Mouse (Mus musculus) kidney, adult 9 months (tissue): ENCODE measurements around the gene Gm20696.
A peak's percentile ranks its signal among the peaks of the same experiment; 100 is the strongest.

ENCODE experiments used
- DNase-seq: peaks from one replicate; pipeline ENCODE4 v3.0.0; 2022

The Gm20696 gene

DNA sequence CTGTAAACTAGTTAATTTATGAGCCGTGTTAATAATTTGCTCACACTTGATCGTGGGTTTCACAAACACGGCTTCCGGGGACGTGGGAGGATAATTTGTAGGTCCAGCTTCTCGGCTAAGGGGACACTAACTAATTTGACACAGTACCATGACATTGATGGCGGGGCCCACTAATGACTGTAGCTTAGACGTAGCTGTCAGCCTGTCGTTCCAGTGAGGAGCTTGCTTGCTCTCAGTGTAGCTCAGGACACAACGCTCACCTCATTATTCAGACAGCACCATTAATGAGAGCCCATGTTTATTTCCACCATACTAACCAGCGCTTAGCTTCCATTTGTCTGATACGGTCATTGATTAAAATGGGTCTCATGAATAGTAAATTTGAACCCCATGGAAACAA lies 356.1 kb downstream of the Gm20696 start:
- DNase-seq: no peak

DNA sequence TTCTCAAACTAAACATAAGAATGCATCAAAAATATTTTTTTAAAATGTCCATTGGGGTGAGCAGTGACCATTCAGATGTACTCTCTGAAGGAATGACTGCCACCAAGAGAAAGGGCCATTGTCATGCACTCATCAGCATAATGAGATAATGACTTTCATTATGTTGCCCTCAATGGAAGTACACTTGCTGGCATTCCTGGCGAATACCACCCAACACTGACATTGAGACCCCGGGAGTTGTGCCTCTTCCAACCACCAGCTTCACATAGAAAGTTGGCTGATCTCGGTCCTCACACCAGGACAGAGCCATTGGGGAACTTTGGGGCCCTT lies 356.5 kb downstream of the Gm20696 start:
- no peak for DNase-seq

DNA sequence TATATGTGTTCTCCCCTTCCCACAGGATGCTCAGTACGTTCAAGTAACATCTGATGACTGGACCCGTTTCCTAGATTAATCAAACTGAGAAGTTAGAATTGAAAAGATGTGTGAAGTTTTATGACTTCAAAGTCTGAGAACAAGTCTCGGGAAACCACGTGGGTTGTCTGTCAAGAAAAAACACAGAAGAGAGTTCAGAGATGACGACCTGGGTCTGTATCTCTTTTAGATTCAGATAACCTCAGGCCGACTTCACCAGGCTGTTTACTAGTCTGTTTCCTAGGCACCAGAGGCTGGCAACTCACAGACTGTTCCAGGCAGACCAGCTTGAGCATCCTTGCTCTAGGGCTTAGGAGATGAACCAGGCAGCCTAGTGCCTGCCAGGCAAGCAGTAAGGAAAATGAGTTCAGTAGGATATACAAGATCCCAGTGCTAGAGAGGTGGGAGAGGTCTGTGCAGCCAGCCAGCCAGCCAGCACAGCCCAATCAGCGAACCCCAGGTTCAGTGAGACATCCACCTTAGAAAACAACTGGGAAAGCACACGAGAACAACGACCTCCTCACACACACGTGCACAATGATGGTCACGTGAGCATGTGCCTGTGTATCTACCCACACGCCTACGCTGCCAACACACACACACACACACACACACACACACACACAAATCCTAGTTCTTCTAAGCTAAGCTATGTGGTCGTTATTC lies 357.0 kb downstream of the Gm20696 start:
- no peak for DNase-seq

DNA sequence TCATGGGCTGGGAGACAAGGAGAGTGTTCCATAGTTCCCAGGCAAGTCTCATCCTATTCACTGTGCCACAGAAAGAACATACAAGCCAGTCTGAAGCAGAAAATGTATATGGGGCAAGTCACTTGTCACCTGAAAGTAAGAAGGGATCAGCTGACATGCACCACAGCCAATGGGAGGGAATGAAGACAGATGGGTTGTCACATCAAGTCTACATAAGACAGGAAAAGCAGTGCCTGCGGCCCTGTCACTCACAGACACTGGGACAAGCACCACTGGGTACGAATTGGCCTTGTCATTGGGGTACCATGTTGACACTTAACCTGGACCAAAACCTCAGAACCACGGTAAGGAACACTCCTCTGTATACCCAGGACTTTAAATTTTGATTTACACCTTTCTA lies 360.8 kb downstream of the Gm20696 start:
- DNase-seq: no peak

DNA sequence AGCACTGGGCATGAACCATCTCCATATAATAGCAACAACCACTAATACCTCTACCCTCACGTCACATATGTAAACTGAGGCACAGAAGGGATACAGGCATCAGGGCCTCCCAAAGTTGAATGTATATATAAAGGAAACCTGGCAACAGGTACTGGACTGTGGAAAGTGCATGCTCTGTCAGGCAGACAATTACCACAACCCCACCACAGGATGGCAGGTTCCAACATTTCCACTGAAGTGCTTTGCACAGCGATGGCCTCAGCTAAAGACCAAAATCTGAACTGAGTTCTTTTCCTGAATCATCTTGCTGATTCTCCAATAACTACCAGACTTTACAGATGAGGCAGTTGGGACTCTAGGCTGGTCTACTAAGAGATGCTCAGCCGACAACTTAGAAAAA lies 361.4 kb downstream of the Gm20696 start:
- DNase-seq: no peak

DNA sequence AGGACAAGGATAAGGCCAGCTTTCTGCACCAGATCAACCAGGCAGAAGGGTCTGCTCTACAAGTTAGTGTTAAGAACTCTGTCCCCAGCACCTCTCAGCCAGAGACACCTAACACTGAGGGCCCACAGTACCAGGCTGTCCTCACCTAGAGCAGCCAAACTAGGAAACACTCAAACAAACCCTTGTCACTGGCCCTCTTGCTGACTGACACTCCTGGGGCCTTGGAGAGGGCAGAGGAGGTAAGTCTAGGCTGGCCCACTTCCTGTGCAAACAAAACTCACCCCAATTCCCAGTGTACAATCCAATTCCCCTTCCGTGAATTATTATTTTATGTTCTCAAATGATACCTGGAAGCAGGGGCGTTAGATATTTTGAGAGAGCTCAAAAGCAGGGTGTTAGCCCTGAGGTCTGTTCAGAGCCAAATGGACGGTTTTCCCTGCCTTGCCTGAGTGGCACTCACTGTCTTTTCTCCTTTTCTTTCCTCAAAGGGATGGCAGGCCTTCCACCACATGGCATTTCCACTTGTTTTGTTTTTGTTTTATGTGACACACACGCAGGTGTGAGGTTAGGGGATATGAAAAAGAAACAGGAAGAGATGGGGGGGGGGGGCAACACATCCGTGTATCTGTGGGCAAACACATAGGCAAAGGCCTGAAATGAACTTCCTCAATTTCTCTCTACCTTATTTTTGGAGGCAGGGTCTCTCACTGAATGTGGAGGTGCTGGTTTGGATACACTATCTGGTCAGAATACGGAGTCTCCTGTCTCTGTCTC lies 363.7 kb downstream of the Gm20696 start:
- no peak for DNase-seq

DNA sequence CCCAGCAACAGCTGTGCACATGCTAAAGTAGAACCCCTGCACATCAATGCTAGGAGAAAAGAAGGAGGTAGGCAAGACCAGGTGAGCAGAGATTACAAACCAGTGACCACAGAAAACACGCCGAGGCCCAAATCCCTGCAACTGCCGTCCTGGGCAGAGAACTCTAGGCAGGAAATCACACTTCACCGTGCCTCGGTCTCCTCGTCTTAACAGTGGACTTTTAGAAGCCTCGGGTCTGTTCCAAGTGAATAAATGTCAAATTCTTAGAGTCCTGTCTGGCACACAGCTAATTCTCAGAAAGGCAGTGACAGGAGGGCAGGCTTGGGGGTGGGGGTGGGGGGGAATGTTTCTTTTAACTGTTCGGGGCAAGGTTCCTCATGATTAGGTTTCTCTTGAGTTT lies 364.7 kb downstream of the Gm20696 start:
- DNase-seq: no peak

DNA sequence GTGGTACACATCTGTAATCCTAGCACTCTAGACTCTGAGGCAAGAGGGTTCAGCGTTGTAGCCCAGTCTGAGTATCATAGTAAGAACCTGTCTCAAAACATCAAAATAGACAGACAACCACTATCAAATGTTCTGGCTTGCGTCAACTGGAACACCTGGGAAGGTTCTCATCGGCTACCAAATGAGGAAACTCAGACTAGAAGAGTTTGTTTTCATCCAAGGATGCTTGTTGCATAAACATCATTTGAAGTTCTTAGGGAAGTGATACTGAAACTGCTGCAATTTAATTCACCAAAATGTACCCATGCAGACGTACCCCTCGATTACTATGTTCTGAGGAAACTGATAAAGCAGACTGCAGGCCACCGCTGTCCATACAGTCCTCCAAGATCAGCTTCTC lies 366.4 kb downstream of the Gm20696 start:
- no peak for DNase-seq

DNA sequence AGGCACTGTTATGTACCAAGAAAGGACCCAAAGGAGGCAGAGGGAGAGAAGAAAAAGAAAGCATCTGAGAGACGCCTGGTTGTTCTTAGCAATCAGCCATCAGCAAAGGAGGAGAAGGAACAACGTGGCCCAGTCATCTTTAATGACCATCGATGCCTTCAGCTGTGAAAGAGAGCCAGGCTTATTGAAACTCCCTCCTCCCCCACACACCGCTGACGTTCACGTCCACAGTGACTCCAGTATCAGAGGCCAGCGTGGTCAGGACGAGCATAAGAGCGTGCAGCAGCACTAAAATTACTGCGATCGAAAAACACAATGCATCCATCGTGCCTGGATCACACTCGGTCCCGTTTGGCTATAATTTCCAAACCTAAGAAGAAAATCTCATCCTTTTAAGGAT lies 367.4 kb downstream of the Gm20696 start:
- DNase-seq: no peak

DNA sequence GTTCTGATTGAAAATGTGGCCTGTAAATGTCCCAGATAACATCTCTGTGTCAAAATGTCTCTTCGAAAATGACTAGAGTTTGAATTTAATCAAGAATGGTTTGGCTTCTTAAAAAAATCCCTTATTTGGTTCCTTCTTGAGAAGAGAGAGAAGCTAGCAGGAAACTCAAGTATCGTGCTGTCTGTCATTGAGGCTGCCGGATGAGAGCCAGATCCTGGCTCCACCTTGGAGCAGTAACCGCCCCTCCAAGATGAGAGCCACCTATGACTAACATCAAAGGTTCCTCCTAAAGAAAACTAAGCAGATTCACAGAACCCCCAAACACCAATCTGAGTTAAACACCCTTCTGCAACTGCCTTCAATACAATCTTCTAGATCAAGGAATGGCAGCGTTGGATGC lies 369.1 kb downstream of the Gm20696 start:
- DNase-seq: no peak

DNA sequence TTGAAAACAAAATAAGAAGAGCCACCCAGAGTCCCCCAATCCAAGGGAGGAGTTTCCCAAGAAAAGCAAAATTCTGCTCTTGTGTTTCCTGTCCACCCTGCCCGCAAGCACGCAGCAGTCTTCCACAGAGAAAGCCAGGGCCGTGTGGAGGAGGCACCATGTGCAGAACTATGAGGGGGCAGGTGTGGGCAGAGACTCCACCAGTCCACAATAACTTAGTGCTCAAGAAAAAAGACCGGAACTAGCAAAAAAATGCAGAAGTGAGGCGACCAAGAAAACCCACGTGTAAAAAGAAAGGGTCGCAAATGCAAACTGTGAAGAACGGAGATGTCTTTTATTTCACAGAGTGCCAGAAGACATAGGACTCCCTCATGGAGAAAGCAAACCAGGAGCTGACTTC lies 371.1 kb downstream of the Gm20696 start:
- DNase-seq: no peak

DNA sequence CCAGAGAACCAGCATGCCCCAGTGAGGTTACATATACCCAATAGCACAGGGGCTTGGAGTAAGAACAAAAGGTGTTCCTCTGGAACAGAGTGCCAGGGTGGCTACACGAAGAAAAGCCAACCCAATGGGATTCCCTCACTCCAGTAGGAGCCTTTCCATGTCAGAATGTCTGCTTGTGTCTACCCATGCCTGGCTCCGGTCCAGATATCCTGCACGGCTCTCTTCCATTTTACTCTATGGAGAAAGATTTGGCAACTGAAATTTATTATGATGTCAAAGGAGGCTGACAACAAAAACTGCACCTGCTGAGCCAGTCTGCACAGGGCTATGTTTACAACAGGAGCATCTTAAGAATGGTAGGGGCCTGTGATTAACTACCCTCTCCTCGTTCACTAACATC lies 377.4 kb downstream of the Gm20696 start:
- DNase-seq: no peak

DNA sequence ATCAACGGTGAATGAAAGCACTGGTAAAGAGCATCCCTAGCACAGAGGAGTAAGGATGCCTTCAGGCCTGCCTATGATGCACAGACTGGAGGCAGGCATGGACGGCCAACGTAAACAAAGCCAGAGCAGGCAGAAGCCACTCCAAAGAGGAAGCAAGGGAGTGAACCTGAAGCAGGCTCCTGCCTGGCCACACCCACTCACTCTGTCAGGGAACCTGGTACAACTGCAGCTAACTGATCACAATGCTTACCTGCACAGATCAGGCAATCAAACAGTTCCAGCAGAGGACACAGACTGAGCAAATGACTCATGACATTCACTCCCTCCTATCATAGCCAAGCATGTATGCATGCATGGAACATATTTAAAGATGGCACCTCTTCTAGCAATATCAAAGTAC lies 381.6 kb downstream of the Gm20696 start:
- DNase-seq: no peak

DNA sequence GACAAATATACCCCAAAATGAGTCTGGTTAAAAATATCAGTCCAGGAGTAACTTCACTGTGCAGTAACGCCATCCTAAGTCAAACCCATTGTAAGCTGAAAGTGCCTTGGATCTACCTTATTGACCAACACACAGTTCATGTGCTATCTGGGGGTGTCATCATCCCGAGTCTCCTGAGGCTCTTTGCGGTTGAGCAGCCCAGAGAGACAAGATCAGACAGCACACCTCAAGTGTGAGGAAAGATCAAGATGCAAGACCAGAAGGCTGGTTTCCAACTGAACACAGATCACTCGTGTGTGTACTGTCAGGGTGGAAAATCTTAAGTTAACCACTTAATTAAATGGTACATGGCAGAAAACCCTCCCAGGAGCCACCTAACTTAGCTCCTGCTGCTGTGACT lies 382.6 kb downstream of the Gm20696 start:
- no peak for DNase-seq

DNA sequence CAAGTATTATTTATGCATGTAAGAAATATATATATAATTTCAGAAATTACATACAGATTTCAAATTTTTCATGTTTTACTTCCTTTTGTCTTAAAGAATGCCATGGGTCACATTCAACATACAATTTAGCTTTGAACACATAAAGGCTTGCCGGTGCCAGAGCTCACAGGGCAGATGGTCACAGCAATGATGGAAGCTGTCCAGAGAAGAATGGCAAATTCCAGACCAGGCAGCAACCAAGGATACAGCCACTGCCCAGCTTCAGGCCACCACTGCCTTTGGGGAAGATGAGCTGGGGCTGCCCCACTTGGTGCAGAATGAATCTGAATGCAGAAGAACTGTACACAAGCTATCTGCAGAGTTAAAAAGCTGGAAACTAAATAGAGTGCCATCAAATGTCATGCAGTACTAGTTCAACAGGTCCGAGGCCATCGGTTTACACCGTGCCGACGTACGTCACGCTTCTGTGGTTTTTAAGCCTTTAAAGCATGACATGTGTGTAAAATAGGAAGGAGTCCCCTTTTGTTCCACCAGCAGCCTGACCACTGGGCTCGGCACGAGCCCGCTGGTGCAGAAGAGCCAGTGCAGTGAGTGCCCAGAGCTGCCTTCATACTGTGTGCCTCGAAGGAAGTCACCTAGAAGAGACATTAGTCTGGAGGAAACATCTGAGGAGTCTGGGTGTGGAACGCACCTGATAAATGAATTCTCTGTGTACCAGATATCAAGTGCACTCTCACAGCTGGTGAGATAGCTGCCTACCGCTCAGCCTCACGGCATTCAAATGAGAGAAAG lies 383.5 kb downstream of the Gm20696 start:
- no peak for DNase-seq

DNA sequence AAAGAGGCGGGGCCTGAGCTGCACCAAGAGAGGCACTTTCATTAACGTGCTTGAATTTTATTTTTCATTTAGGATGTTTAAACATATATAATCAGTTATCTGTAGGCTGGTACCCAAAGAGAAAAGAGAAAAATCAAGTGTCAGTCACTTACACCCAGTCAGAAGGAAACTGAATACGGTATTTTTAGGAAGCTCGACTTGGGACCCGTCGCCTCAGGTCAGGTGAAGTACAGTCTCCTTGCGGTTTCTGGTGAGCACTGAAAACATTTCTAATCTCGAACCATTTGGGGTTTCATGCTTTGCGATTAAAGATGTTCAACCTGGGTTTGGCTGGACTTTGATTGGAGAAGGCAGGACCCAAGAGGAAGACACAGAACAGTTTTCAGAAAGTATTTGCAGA lies 385.2 kb downstream of the Gm20696 start:
- no peak for DNase-seq

DNA sequence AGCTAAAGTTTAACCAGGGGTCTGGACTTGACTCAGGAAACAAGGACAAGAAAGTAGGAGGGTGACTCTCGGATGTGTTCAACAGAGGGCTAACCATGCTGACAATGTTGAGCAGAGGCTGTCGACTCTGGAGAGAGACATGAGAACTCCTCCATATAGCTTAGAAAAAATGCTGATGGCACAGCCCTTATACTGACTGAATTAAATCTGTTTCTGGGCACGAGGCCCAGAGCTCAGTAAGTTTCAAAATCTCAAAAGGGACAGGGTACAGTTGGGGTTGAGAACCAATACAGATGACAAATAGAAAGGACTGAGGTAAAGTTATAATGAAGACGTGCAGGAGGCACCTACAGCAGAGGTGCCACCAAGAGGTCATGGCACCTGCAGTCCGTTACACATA lies 386.0 kb downstream of the Gm20696 start:
- peak; percentile 12 for DNase-seq

DNA sequence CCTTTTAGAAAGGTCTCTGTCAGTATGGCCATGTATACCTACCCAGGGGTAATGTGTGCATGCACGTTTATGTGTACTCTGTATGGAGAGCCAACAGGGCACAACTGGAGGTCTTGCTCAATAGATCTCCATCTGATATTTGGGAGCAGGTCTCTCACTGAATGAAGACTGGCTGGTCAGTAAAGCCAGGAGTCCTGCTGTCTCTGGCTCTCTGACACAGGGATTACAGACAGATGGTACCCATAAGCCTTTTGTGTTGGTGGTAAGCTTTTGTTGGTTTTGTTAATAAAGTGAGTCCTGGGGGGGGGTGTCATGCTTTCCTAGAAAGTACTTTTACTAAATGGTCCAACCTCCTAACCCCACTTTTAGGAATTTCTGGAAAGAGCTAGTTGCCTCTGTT lies 389.3 kb downstream of the Gm20696 start:
- DNase-seq: no peak

DNA sequence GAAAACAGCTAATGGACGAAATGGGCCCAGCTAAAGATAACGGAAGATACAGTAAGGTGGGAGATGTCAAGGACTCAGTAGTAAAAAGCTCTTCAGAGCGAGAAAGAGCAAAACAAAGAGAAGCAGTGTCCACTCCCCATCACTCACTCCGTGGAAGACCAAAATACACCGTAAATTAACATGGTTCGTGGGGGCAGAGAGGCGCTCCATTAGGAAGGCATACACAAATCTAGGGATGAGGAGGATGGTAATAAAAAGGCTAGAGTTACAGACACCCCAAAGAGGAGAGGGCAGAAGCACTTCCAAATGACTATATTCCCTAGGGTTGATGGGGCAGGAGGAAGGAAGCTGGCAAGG lies 390.3 kb downstream of the Gm20696 start:
- DNase-seq: no peak

DNA sequence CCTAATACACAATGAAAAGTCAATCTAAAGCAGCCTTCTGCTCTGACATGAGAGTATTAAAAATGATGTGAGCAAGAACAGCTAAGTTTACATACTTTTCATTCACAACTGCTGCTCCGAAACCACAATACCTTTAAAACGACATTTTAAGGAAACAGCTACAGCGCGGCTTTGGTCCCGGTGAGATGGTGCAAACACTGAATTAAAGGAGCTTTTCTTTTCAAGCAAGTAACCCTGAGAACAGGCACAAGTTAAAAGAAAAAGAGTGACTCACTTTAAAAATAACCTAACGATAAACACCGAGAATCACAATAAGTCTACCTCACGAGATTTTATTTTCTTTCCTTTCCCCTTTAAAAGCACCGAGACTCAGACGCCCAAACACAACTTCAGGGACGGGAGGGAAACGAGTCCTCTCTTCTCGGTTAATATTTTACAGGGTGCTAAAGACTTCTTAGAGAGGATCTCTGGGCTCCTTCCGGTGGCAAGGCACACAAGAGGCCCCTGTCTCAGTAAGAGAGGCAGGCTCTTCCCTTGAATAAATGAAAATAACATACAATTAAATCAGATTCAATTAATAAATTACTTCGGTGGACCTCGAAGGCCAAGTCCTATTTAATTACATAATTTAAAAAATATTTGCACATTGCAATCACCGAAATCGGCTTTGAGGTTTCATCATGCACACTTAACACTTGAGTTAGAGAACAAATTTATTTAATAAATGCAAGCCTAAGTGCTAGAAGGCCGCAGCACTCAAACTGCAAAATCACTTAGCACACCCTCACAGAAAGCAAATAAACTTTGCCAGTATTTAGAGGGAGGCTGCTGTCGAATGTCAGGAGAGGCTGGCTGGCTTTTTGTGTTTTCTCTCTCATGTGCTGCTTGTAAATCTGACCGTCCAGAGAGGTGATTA lies 391.0 kb downstream of the Gm20696 start:
- DNase-seq: peak; percentile 65

DNA sequence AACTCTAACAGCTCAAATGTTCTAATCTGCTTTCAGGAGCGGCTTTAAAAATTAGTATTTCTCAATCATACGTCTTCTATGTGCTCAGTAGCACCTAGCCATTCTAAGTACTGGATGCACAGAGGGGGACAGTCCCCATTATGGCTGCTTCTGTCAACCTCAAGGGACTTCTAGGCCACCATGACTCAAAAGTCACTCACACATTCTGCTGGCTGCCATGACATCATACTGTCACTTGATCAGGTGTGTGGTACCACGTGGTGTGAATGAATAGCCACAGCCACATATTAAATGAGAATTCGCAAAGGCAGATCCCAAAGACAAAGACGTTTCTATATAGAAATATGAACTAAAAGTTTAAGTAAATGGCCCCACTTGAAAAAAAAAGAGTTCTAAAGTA lies 391.9 kb downstream of the Gm20696 start:
- no peak for DNase-seq

DNA sequence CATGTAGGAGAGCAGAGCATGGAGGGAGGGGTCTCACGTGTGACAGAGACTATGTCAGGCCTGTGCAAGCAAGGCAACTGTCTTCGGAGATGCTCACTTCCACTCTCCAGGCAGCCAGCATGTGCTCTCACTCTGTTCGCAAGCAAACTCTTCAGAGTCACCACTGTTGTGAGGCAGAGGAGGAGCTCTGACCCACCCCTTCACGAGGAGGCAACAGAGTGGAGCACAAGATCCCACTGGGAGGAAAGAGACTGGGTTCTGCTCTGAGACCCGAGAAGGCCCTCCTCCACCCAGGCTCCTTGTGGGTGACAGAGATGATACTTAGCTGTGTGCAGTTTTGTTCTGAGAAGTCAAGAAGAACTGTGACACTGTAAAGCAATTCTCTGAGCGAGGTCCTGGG lies 392.4 kb downstream of the Gm20696 start:
- no peak for DNase-seq

DNA sequence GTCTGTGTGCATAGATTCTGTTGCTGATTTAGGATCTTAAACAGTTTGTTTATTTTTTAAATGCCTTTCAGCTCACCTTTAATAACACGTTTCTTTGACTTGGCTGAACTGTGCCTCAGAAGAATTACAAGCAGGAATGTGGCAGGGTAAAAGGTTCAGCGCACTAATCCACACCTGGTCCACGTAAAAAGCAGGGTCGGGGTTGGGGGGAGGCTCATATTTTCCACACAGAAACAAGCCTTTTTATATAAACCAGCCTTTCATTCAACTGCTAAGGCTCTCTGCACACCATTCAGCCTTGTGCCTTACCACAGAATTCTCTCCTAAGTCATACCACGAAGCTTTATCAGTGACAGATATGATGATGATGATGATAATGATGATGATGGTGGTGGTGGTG lies 393.4 kb downstream of the Gm20696 start:
- DNase-seq: no peak
